15 mouse cellular contexts compared by ENCODE assay signal in the genomic region with DNA sequence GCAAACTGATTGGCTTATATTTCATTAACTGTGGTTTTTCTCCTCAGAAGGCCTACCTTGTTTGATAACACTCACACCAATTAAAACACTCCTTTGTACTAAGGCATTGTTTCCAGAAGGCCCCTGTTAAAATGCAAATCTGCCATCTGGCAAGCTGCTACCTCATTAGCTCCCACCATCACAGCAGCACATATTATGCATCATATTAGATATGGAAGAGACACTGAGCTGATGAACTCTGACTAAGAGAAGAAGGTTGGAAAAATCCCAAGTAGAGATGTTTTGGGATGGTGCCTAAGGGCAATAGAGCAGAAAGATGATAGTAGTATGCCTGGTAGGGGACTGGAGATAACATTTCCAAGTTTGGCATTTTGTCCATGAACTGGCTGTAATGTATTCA.
DNase-seq lines count a peak whose midpoint lies in the region; ATAC-seq lines count a peak whose summit lies in the region.
"Had no signal": no experiment of that assay in that cellular context is flagged by ENCODE, and none has a peak within 500 bp of the region (broad histone marks: within the 10 kb centered on the region; RNA-seq: fewer than 3 reads in every experiment).

No protein-coding gene starts in this region.

- H3K9me3 ChIP-seq in forebrain, embryonic 11.5 days (ENCODE audit: control insufficient read depth, low read length): no peaks in the 10 kb centered on the region
- no peaks in the 10 kb centered on the region for H3K9me3 ChIP-seq in forebrain, embryonic 10.5 days
- H3K9me3 ChIP-seq in hindbrain, embryonic 12.5 days (replicated peaks): no peaks in the 10 kb centered on the region
- H3K9me3 ChIP-seq in midbrain, embryonic 15.5 days: no peaks in the 10 kb centered on the region
- H3K9me3 ChIP-seq: embryonic facial prominence, embryonic 10.5 days; kidney, embryonic 15.5 days; liver, embryonic 13.5 days had no signal

- H3K27ac ChIP-seq in forebrain, embryonic 11.5 days (ENCODE audit: low read depth, low read length): no peak overlapping the region
- no peak overlapping the region for H3K27ac ChIP-seq in forebrain, embryonic 10.5 days
- 0 out of 2 replicates have a peak overlapping the region, but pooled peaks have one; percentile 1 for H3K27ac ChIP-seq in hindbrain, embryonic 12.5 days
- no peak overlapping the region for H3K27ac ChIP-seq in midbrain, embryonic 15.5 days
- H3K27ac ChIP-seq: embryonic facial prominence, embryonic 10.5 days; kidney, embryonic 15.5 days; liver, embryonic 13.5 days had no signal

- no peak overlapping the region for H3K4me3 ChIP-seq in forebrain, embryonic 11.5 days (ENCODE audit: low read depth, low read length)
- no peak overlapping the region for H3K4me3 ChIP-seq in forebrain, embryonic 10.5 days
- no peak overlapping the region for H3K4me3 ChIP-seq in hindbrain, embryonic 12.5 days
- H3K4me3 ChIP-seq in midbrain, embryonic 15.5 days: no peak overlapping the region
- H3K4me3 ChIP-seq: embryonic facial prominence, embryonic 10.5 days; kidney, embryonic 15.5 days; liver, embryonic 13.5 days had no signal

- DNase-seq in forebrain, embryonic 11.5 days (ENCODE audit: low spot score): no peak
- no peak for DNase-seq in forebrain, embryonic 10.5 days (ENCODE audit: extremely low spot score, low spot score)
- DNase-seq in brain, adult 2 months (ENCODE audit: low read depth, low spot score): peak; percentile 17
- no peak for DNase-seq in gastrocnemius, postnatal 4 days (ENCODE audit: low spot score in 2 of 2)
- no peak for DNase-seq in thymus, postnatal 36 days
- no peak for DNase-seq in gastrocnemius, postnatal 25 days
- DNase-seq: cerebellum, postnatal 25 days; heart, postnatal 10 days; liver, embryonic 13.5 days; thymus, postnatal 4 days had no signal

- H3K27me3 ChIP-seq in forebrain, embryonic 11.5 days (ENCODE audit: control insufficient read depth, insufficient read depth, low read length): no peaks in the 10 kb centered on the region
- H3K27me3 ChIP-seq in forebrain, embryonic 10.5 days (ENCODE audit: poor library complexity, severe bottlenecking): no peaks in the 10 kb centered on the region
- no peaks in the 10 kb centered on the region for H3K27me3 ChIP-seq in hindbrain, embryonic 12.5 days
- no peaks in the 10 kb centered on the region for H3K27me3 ChIP-seq in midbrain, embryonic 15.5 days (replicated peaks)
- H3K27me3 ChIP-seq: kidney, embryonic 15.5 days; liver, embryonic 13.5 days had no signal

- no peak overlapping the region for H3K9ac ChIP-seq in forebrain, embryonic 11.5 days (ENCODE audit: low read length)
- H3K9ac ChIP-seq in hindbrain, embryonic 12.5 days: no peak overlapping the region
- no peak overlapping the region for H3K9ac ChIP-seq in midbrain, embryonic 15.5 days
- H3K9ac ChIP-seq: kidney, embryonic 15.5 days; liver, embryonic 13.5 days had no signal

- no peaks in the 10 kb centered on the region for H3K36me3 ChIP-seq in forebrain, embryonic 11.5 days (ENCODE audit: control insufficient read depth, insufficient read depth, low read length)
- no peaks in the 10 kb centered on the region for H3K36me3 ChIP-seq in forebrain, embryonic 10.5 days (replicated peaks)
- no peaks in the 10 kb centered on the region for H3K36me3 ChIP-seq in hindbrain, embryonic 12.5 days
- no peaks in the 10 kb centered on the region for H3K36me3 ChIP-seq in midbrain, embryonic 15.5 days (replicated peaks)
- H3K36me3 ChIP-seq: embryonic facial prominence, embryonic 10.5 days; kidney, embryonic 15.5 days; liver, embryonic 13.5 days had no signal

- H3K4me2 ChIP-seq in forebrain, embryonic 11.5 days (ENCODE audit: low read depth, low read length, severe bottlenecking): no peak overlapping the region
- no peak overlapping the region for H3K4me2 ChIP-seq in hindbrain, embryonic 12.5 days (replicated peaks)
- H3K4me2 ChIP-seq in midbrain, embryonic 15.5 days: no peak overlapping the region
- H3K4me2 ChIP-seq: kidney, embryonic 15.5 days; liver, embryonic 13.5 days had no signal

- H3K4me1 ChIP-seq in forebrain, embryonic 11.5 days (replicated peaks; ENCODE audit: control insufficient read depth, insufficient read depth, low read length): no peaks in the 10 kb centered on the region
- no peaks in the 10 kb centered on the region for H3K4me1 ChIP-seq in forebrain, embryonic 10.5 days
- no peaks in the 10 kb centered on the region for H3K4me1 ChIP-seq in hindbrain, embryonic 12.5 days
- no peaks in the 10 kb centered on the region for H3K4me1 ChIP-seq in midbrain, embryonic 15.5 days
- H3K4me1 ChIP-seq: embryonic facial prominence, embryonic 10.5 days; kidney, embryonic 15.5 days; liver, embryonic 13.5 days had no signal

- peak; percentile 80 for ATAC-seq in forebrain, embryonic 11.5 days (replicated peaks; ENCODE audit: low FRiP score)
- peak; percentile 95 for ATAC-seq in hindbrain, embryonic 12.5 days (ENCODE audit: low FRiP score)
- ATAC-seq in midbrain, embryonic 15.5 days (replicated peaks): peak; percentile 92
- ATAC-seq: lung, postnatal 0 days had no signal
